8 mouse cellular contexts compared by ENCODE assay signal in the genomic region with DNA sequence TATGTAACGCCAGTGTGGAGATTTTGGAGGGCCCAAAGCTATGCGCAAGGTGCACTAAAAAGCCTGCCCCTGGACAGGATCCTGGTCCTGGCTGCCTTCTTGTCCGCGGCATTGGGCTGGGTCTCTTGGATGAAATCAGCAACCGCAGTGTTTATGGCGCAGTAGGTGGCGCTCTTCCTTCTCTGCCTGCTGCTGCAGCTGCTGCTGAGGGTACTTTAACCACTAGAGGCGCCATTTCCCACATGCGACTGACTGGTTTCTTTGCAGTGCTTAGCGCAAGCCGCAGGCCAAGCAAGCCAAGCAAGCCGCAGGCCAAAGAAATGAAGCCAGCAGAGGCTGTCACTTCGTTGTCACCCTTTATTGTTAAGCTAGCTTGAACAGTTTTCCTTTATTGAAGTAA. TPM values are rescaled to one million over a fixed set of nuclear protein-coding genes. Genes with fewer than 3 reads are reported as not detected.
DNase-seq lines count a peak whose midpoint lies in the region; ATAC-seq lines count a peak whose summit lies in the region.

No protein-coding gene starts in this region.

- ATAC-seq in megakaryocyte progenitor cell, adult 5-6 weeks (replicated peaks; ENCODE audit: poor library complexity), result peak; percentile 74

- DNase-seq in adrenal gland, adult (ENCODE audit: inconsistent age in 2 of 2, low spot score in 1 of 2), result peak; percentile 93 to 97
- peak; percentile 98 for DNase-seq in embryo, embryonic 10 days (ENCODE audit: low spot score)
- peak; percentile 89 for DNase-seq in gastrocnemius, postnatal 10 days
- DNase-seq in induced T-regulatory cell, adult 2 months (ENCODE audit: low read depth), result peak; percentile 98
- peak; percentile 94 to 95 for DNase-seq in left cerebral cortex, postnatal 10 days (ENCODE audit: extremely low spot score in 1 of 2, low spot score in 2 of 2)
- DNase-seq in right cerebral cortex, postnatal 10 days (ENCODE audit: low spot score in 2 of 2), result peak; percentile 97
- peak; percentile 94 for DNase-seq in urinary bladder, postnatal 14 days (ENCODE audit: low spot score)

- intact Hi-C loops in left cerebral cortex, postnatal 10 days (cut with DNase I), result loop anchor here (5.0 to 10.0 kb wide), 4 partner anchors 60 to 373 kb away; no protein-coding TSS in a partner anchor

RNA-seq across cellular contexts. Expression of gene Calm1, which starts 2.6 kb away (rescaled TPM):
- 100 to 1,000 TPM; 360 to 362 TPM for total RNA-seq in gastrocnemius, postnatal 10 days (2021)
- total RNA-seq in left cerebral cortex, postnatal 10 days (2021), result 1,000 to 10,000 TPM; 2,169 to 2,321 TPM
- 340 and 447 TPM in 2 replicates for total RNA-seq in megakaryocyte progenitor cell, adult 5-6 weeks (2015)
- total RNA-seq in megakaryocyte progenitor cell, adult 5-6 weeks (2017), result 536 and 549 TPM in 2 replicates

RNA-seq across cellular contexts. Expression of gene Nrde2, which starts 42.4 kb away (rescaled TPM):
- total RNA-seq in gastrocnemius, postnatal 10 days (2021), result 10 to 100 TPM; 11.1 to 11.2 TPM
- 10 to 100 TPM; 12.9 to 14.9 TPM for total RNA-seq in left cerebral cortex, postnatal 10 days (2021)
- total RNA-seq in megakaryocyte progenitor cell, adult 5-6 weeks (2015), result 5.9 and 6.5 TPM in 2 replicates
- total RNA-seq in megakaryocyte progenitor cell, adult 5-6 weeks (2017), result 24.0 and 29.9 TPM in 2 replicates

Comparison
In these comparisons a context has a peak if more than half of its experiments do, and no peak if none do; other contexts are left out.
1. Peak in every context shown above with its lines: DNase-seq and ATAC-seq.